Mouse (Mus musculus): ENCODE measurements at regions not wholly inside any gene's neighbourhood (a gene's known extent, or its start where the extent isn't known, plus 50 kb on each side); places are given as distances from the start of the nearest gene placed in this dataset.

- WGBS (ENCODE audit: insufficient replicate concordance), result 43% methylated on average over 1 of the region's 1 CpGs
- Histone ChIP-seq H3K36me3 (replicated peaks; ENCODE audit: insufficient read depth, low read length) (no peaks in the 10 kb centered on the region), H3K27ac (ENCODE audit: low read depth) (no peak overlapping the region), H3K4me2 (ENCODE audit: low read depth, low read length) (no peak overlapping the region), H3K27me3 (ENCODE audit: insufficient read depth, low read length) (no peaks in the 10 kb centered on the region), H3K4me3 (ENCODE audit: low read depth, low read length) (no peak overlapping the region), H3K9ac (replicated peaks) (no peak overlapping the region), H3K4me1 (ENCODE audit: insufficient read depth) (no peaks in the 10 kb centered on the region), H3K9me3 (ENCODE audit: low read length) (no peaks in the 10 kb centered on the region)
- no peak for TF ChIP-seq CTCF (IDR thresholded peaks at IDR 0.05; ENCODE audit: low read depth)
- TF ChIP-seq EP300 (IDR thresholded peaks at IDR 0.05; ENCODE audit: low read depth), result no peak
- DNase-seq, result no peak
- no peak for ATAC-seq
These were observed 84.9 kb downstream of the Arl6ip6 start for GRCm38 (mm10) chr2:53276435-53276834.

GRCm38 (mm10) chr2:53301712-53302423 is 110.3 kb downstream of the Arl6ip6 start:
- H3K4me1 ChIP-seq (ENCODE audit: insufficient read depth), result no peaks in the 10 kb centered on the region
- TF ChIP-seq EP300 (IDR thresholded peaks at IDR 0.05; ENCODE audit: low read depth), result no peak
- TF ChIP-seq CTCF (IDR thresholded peaks at IDR 0.05; ENCODE audit: low read depth), result no peak
- H3K9me3 ChIP-seq (ENCODE audit: low read length), result no peaks in the 10 kb centered on the region
- no peaks in the 10 kb centered on the region for H3K36me3 ChIP-seq (replicated peaks; ENCODE audit: insufficient read depth, low read length)
- 79% methylated on average over 2 of the region's 2 CpGs for WGBS (ENCODE audit: insufficient replicate concordance)
- H3K4me3 ChIP-seq (ENCODE audit: low read depth, low read length), result no peak overlapping the region
- no peaks in the 10 kb centered on the region for H3K27me3 ChIP-seq (ENCODE audit: insufficient read depth, low read length)
- no peak overlapping the region for H3K27ac ChIP-seq (ENCODE audit: low read depth)
- H3K9ac ChIP-seq (replicated peaks), result no peak overlapping the region
- no peak for ATAC-seq
- DNase-seq, result no peak
- no peak overlapping the region for H3K4me2 ChIP-seq (ENCODE audit: low read depth, low read length)

- Histone ChIP-seq H3K9ac (replicated peaks) (no peak overlapping the region), H3K4me3 (ENCODE audit: low read depth, low read length) (no peak overlapping the region), H3K9me3 (ENCODE audit: low read length) (no peaks in the 10 kb centered on the region), H3K36me3 (replicated peaks; ENCODE audit: insufficient read depth, low read length) (no peaks in the 10 kb centered on the region), H3K4me2 (ENCODE audit: low read depth, low read length) (no peak overlapping the region), H3K4me1 (ENCODE audit: insufficient read depth) (no peaks in the 10 kb centered on the region), H3K27me3 (ENCODE audit: insufficient read depth, low read length) (no peaks in the 10 kb centered on the region), H3K27ac (ENCODE audit: low read depth) (no peak overlapping the region)
- TF ChIP-seq EP300 (IDR thresholded peaks at IDR 0.05; ENCODE audit: low read depth) (no peak), CTCF (IDR thresholded peaks at IDR 0.05; ENCODE audit: low read depth) (peak; percentile 58)
- DNase-seq (peak; percentile 16), ATAC-seq (no peak)
- 29% methylated on average over 6 of the region's 6 CpGs for WGBS (ENCODE audit: insufficient replicate concordance)
These were observed 139.2 kb downstream of the Arl6ip6 start for GRCm38 (mm10) chr2:53330680-53331079.

GRCm38 (mm10) chr2:53359026-53359425 is 167.5 kb downstream of the Arl6ip6 start:
- Histone ChIP-seq H3K9ac (replicated peaks) (no peak overlapping the region), H3K27ac (ENCODE audit: low read depth) (no peak overlapping the region), H3K4me1 (ENCODE audit: insufficient read depth) (no peaks in the 10 kb centered on the region), H3K36me3 (replicated peaks; ENCODE audit: insufficient read depth, low read length) (no peaks in the 10 kb centered on the region), H3K4me2 (ENCODE audit: low read depth, low read length) (no peak overlapping the region), H3K9me3 (ENCODE audit: low read length) (no peaks in the 10 kb centered on the region), H3K4me3 (ENCODE audit: low read depth, low read length) (no peak overlapping the region), H3K27me3 (ENCODE audit: insufficient read depth, low read length) (no peaks in the 10 kb centered on the region)
- TF ChIP-seq EP300 (IDR thresholded peaks at IDR 0.05; ENCODE audit: low read depth) (no peak), CTCF (IDR thresholded peaks at IDR 0.05; ENCODE audit: low read depth) (no peak)
- ATAC-seq (no peak), DNase-seq (no peak)
- 52% methylated on average over 2 of the region's 2 CpGs for WGBS (ENCODE audit: insufficient replicate concordance)

- H3K36me3 ChIP-seq (replicated peaks; ENCODE audit: insufficient read depth, low read length), result no peaks in the 10 kb centered on the region
- no peak overlapping the region for H3K27ac ChIP-seq (ENCODE audit: low read depth)
- no peak for ATAC-seq
- no peaks in the 10 kb centered on the region for H3K27me3 ChIP-seq (ENCODE audit: insufficient read depth, low read length)
- H3K9me3 ChIP-seq (ENCODE audit: low read length), result no peaks in the 10 kb centered on the region
- WGBS (ENCODE audit: insufficient replicate concordance), result 47% methylated on average over 1 of the region's 1 CpGs
- TF ChIP-seq EP300 (IDR thresholded peaks at IDR 0.05; ENCODE audit: low read depth) (no peak), CTCF (IDR thresholded peaks at IDR 0.05; ENCODE audit: low read depth) (no peak)
- DNase-seq, result no peak
- H3K9ac ChIP-seq (replicated peaks), result no peak overlapping the region
- no peak overlapping the region for H3K4me2 ChIP-seq (ENCODE audit: low read depth, low read length)
- H3K4me3 ChIP-seq (ENCODE audit: low read depth, low read length), result no peak overlapping the region
- H3K4me1 ChIP-seq (ENCODE audit: insufficient read depth), result no peaks in the 10 kb centered on the region
These were observed 190.8 kb downstream of the Arl6ip6 start for GRCm38 (mm10) chr2:53382348-53382747.

GRCm38 (mm10) chr2:53384545-53385176 is 193.1 kb downstream of the Arl6ip6 start:
- Histone ChIP-seq H3K36me3 (replicated peaks; ENCODE audit: insufficient read depth, low read length) (no peaks in the 10 kb centered on the region), H3K9ac (replicated peaks) (no peak overlapping the region), H3K9me3 (ENCODE audit: low read length) (no peaks in the 10 kb centered on the region), H3K4me1 (ENCODE audit: insufficient read depth) (no peaks in the 10 kb centered on the region), H3K4me3 (ENCODE audit: low read depth, low read length) (no peak overlapping the region), H3K27ac (ENCODE audit: low read depth) (no peak overlapping the region), H3K4me2 (ENCODE audit: low read depth, low read length) (no peak overlapping the region), H3K27me3 (ENCODE audit: insufficient read depth, low read length) (no peaks in the 10 kb centered on the region)
- ATAC-seq, result no peak
- DNase-seq, result no peak
- TF ChIP-seq EP300 (IDR thresholded peaks at IDR 0.05; ENCODE audit: low read depth), result no peak
- TF ChIP-seq CTCF (IDR thresholded peaks at IDR 0.05; ENCODE audit: low read depth), result no peak
- WGBS (ENCODE audit: insufficient replicate concordance), result 76% methylated on average over 8 of the region's 8 CpGs

Measured in liver, postnatal 0 days (tissue).